Mouse (Mus musculus): ENCODE results near the gene Soga1. TPM values are rescaled to one million over a fixed set of nuclear protein-coding genes. Genes with fewer than 3 reads are reported as not detected.
A peak's percentile ranks its signal among the peaks of the same experiment; 100 is the strongest.

Gene Soga1
- polyA plus RNA-seq, 1 experiment from 2014 or later: 4.9 TPM

DNA sequence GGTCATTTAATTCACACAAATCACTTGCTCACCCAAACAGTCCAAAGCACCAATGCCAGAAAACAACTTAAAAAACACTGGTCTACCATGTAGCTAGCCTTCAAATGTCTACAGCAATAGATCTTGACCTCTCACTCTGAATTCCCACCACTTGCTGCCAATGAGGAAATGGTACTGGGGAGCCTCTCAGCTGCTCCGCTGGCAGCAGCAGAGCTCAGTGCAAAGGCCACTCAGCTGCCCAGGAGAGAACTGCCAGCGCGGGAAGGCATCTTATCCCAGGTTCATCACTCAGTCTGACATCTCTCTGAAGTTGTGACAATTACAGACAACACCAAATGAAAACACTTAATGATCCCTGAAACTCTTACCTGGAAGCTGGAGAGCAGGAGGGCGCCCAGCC lies 76.7 kb downstream of the Soga1 start:
- no peak for ATAC-seq (ENCODE audit: low FRiP score)
- H3K36me3 ChIP-seq: no peaks in the 10 kb centered on the region

GRCm38 (mm10) chr2:156998263-156998662 lies 80.8 kb downstream of the Soga1 start:
- Histone ChIP-seq H3K27me3 (replicated peaks) (no peaks in the 10 kb centered on the region), H3K4me2 (no peak overlapping the region), H3K9ac (replicated peaks) (no peak overlapping the region), H3K4me3 (replicated peaks) (no peak overlapping the region), H3K36me3 (0 out of 2 replicates have a peak, but pooled peaks cover 2% of the 10 kb centered on the region), H3K4me1 (no peaks in the 10 kb centered on the region), H3K9me3 (replicated peaks) (no peaks in the 10 kb centered on the region), H3K27ac (replicated peaks) (no peak overlapping the region)
- 90% methylated on average over 5 of the region's 5 CpGs for WGBS
- ATAC-seq (ENCODE audit: low FRiP score): no peak

More for the DNA sequence above, 76.7 kb downstream of the Soga1 start:
- Histone ChIP-seq H3K9ac (replicated peaks) (no peak overlapping the region), H3K4me2 (no peak overlapping the region), H3K4me3 (replicated peaks) (no peak overlapping the region), H3K9me3 (replicated peaks) (no peaks in the 10 kb centered on the region), H3K27me3 (replicated peaks) (no peaks in the 10 kb centered on the region), H3K27ac (replicated peaks) (no peak overlapping the region), H3K4me1 (peaks cover 11% of the 10 kb centered on the region)
- 92% methylated on average over 4 of the region's 4 CpGs for WGBS

GRCm38 (mm10) chr2:156996576-156996975 lies 82.5 kb downstream of the Soga1 start:
- ATAC-seq (ENCODE audit: low FRiP score): no peak
- no peaks in the 10 kb centered on the region for H3K9me3 ChIP-seq (replicated peaks)
- H3K4me1 ChIP-seq: 0 out of 2 replicates have a peak, but pooled peaks cover 2% of the 10 kb centered on the region
- no peaks in the 10 kb centered on the region for H3K27me3 ChIP-seq (replicated peaks)
- no peak overlapping the region for H3K4me3 ChIP-seq (replicated peaks)
- 0 out of 2 replicates have a peak, but pooled peaks cover 2% of the 10 kb centered on the region for H3K36me3 ChIP-seq
- no peak overlapping the region for H3K27ac ChIP-seq (replicated peaks)
- no peak overlapping the region for H3K4me2 ChIP-seq
- no peak overlapping the region for H3K9ac ChIP-seq (replicated peaks)
- WGBS: 65% methylated on average over 6 of the region's 6 CpGs

- WGBS: under 1% methylated on average over 65 of the region's 66 CpGs
- peak; percentile 95 for ATAC-seq (ENCODE audit: low FRiP score)
- peak within 1 kb of the TSS; percentile 84 for H3K27ac ChIP-seq (replicated peaks)
Observed at GRCm38 (mm10) chr2:156991470-156992319, 87.4 kb downstream of the Soga1 start, which contains the start of gene Ndrg3. Gene Ndrg3 (minus strand): TSS chr2:156992056.

GRCm38 (mm10) chr2:156990727-156991431 lies 88.2 kb downstream of the Soga1 start:
- peak overlapping the region; percentile 84 for H3K27ac ChIP-seq (replicated peaks)
- H3K9me3 ChIP-seq (replicated peaks): no peaks in the 10 kb centered on the region
- WGBS: 3% methylated on average over 16 of the region's 16 CpGs
- peak overlapping the region; percentile 84 for H3K9ac ChIP-seq (replicated peaks)
- 0 out of 2 replicates have a peak, but pooled peaks cover 2% of the 10 kb centered on the region for H3K36me3 ChIP-seq
- H3K4me3 ChIP-seq (replicated peaks): peak overlapping the region; percentile 70
- H3K4me1 ChIP-seq: peaks cover 15% of the 10 kb centered on the region
- H3K27me3 ChIP-seq (replicated peaks): no peaks in the 10 kb centered on the region
- ATAC-seq (ENCODE audit: low FRiP score): no peak
- peak overlapping the region; percentile 86 for H3K4me2 ChIP-seq

More at GRCm38 (mm10) chr2:156991470-156992319, 87.4 kb downstream of the Soga1 start, which contains the start of gene Ndrg3:
- peak within 1 kb of the TSS; percentile 70 for H3K4me3 ChIP-seq (replicated peaks)
- H3K4me1 ChIP-seq: peaks cover 15% of the 10 kb centered on the region
- 0 out of 2 replicates have a peak, but pooled peaks cover 2% of the 10 kb centered on the region for H3K36me3 ChIP-seq
- H3K9me3 ChIP-seq (replicated peaks): no peaks in the 10 kb centered on the region
- H3K4me2 ChIP-seq: peak within 1 kb of the TSS; percentile 86
- no peaks in the 10 kb centered on the region for H3K27me3 ChIP-seq (replicated peaks)
- peak within 1 kb of the TSS; percentile 84 for H3K9ac ChIP-seq (replicated peaks)

DNA sequence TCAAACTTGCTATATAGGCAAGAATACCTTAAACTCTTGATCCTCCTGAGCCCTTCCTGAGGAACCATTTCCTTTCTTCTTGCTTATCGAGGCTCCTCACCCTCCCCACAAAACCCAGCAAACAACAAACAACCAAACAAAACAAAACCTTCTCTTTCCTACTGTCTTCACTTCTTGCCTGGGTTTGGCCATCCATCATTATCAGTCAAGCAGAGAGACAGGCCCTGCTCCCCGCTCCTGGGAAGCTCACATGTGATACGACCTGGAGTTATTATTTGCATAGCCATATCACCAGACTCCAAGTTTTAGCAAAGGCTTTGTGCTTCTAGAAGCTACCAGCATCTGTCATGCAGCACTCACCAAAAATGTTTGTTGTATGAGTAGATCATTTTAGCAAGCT lies 91.7 kb downstream of the Soga1 start:
- Histone ChIP-seq H3K27me3 (replicated peaks) (no peaks in the 10 kb centered on the region), H3K36me3 (no peaks in the 10 kb centered on the region), H3K9ac (replicated peaks) (no peak overlapping the region), H3K27ac (replicated peaks) (no peak overlapping the region), H3K4me1 (peaks cover 22% of the 10 kb centered on the region), H3K4me3 (replicated peaks) (no peak overlapping the region), H3K9me3 (replicated peaks) (no peaks in the 10 kb centered on the region), H3K4me2 (no peak overlapping the region)
- no peak for ATAC-seq (ENCODE audit: low FRiP score)
- WGBS: 71% methylated on average over 3 of the region's 3 CpGs

DNA sequence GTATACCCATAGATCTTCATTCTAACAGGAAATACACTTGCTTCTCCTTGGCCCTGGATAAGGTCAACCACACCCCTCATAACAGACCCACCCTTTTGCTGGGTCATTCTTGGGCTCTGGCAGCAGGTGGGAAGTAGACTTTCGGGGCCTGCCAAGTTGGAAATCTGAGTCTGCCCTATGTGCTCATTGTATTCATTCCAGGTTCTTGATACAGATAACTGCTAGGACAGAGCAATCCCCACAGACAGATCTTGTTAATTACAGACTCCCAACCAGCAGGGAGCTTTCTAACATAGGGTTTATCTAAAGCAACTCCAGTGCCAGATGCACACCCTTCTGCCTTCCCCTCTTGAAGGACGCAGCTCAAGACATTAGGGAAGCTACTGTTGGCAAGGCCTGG lies 96.2 kb downstream of the Soga1 start:
- WGBS: 76% methylated on average over 2 of the region's 2 CpGs
- Histone ChIP-seq H3K4me1 (peaks cover 7% of the 10 kb centered on the region), H3K27ac (replicated peaks) (peak overlapping the region; percentile 37; the same call in 1 of the 2 replicates), H3K4me3 (replicated peaks) (no peak overlapping the region), H3K4me2 (no peak overlapping the region), H3K9ac (replicated peaks) (no peak overlapping the region), H3K36me3 (no peaks in the 10 kb centered on the region), H3K9me3 (replicated peaks) (no peaks in the 10 kb centered on the region), H3K27me3 (replicated peaks) (no peaks in the 10 kb centered on the region)
- no peak for ATAC-seq (ENCODE audit: low FRiP score)

- no peak overlapping the region for H3K4me2 ChIP-seq
- no peaks in the 10 kb centered on the region for H3K27me3 ChIP-seq (replicated peaks)
- no peaks in the 10 kb centered on the region for H3K9me3 ChIP-seq (replicated peaks)
- no peak overlapping the region for H3K27ac ChIP-seq (replicated peaks)
- ATAC-seq (ENCODE audit: low FRiP score): no peak
- peaks cover 11% of the 10 kb centered on the region for H3K4me1 ChIP-seq
- H3K4me3 ChIP-seq (replicated peaks): no peak overlapping the region
- H3K36me3 ChIP-seq: no peaks in the 10 kb centered on the region
- no peak overlapping the region for H3K9ac ChIP-seq (replicated peaks)
- 87% methylated on average over 4 of the region's 4 CpGs for WGBS
Observed at GRCm38 (mm10) chr2:156981291-156981690, 97.8 kb downstream of the Soga1 start.

DNA sequence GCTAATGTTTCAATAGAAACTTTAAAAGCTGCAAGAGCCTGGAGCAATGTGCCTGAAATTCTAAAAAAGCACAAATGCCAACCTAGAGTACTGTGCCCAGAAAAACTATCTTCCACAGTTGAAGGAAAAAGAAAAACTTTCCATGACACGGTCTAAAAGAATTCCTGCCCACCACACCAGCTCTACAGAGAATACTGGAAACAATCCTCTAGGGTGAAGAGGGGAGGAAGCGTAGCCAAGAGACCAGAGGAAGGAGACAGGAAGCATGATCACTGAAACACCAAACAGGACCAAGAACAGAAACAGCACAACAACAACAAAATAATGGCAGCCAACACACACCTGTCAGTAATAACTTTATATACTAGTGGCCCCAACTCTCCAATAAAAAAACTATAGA lies 99.0 kb downstream of the Soga1 start:
- WGBS: 88% methylated on average over 2 of the region's 2 CpGs
- no peaks in the 10 kb centered on the region for H3K9me3 ChIP-seq (replicated peaks)
- no peak overlapping the region for H3K4me2 ChIP-seq
- H3K9ac ChIP-seq (replicated peaks): no peak overlapping the region
- H3K36me3 ChIP-seq: no peaks in the 10 kb centered on the region
- no peak for ATAC-seq (ENCODE audit: low FRiP score)
- no peak overlapping the region for H3K4me3 ChIP-seq (replicated peaks)
- peaks cover 11% of the 10 kb centered on the region for H3K4me1 ChIP-seq
- H3K27ac ChIP-seq (replicated peaks): no peak overlapping the region
- no peaks in the 10 kb centered on the region for H3K27me3 ChIP-seq (replicated peaks)

DNA sequence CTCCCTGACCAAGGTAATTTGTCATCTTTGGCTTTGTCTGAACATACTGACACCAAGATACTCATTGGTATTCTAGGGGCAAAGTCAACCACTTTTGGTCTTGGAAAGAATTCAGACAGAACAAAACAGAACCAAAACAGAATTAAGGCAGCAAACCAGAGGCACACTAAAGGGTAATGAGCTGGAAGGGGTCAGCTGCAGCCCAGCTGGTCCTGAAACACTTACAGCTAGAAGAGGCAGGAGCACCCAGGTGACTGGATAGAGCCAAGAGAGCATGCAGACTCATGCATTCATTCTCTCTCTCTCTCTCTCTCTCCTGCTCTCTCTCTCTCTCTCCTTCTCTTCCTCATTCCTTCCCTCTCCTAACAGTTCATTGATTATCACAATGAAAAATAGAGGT lies 102.3 kb downstream of the Soga1 start:
- no peaks in the 10 kb centered on the region for H3K27me3 ChIP-seq (replicated peaks)
- H3K36me3 ChIP-seq: no peaks in the 10 kb centered on the region
- H3K9me3 ChIP-seq (replicated peaks): no peaks in the 10 kb centered on the region
- no peak overlapping the region for H3K9ac ChIP-seq (replicated peaks)
- H3K4me1 ChIP-seq: peaks cover 4% of the 10 kb centered on the region; the same call in 1 of the 2 replicates
- H3K4me3 ChIP-seq (replicated peaks): no peak overlapping the region
- ATAC-seq (ENCODE audit: low FRiP score): no peak
- H3K27ac ChIP-seq (replicated peaks): peak overlapping the region; percentile 3; the same call in 1 of the 2 replicates
- no peak overlapping the region for H3K4me2 ChIP-seq

DNA sequence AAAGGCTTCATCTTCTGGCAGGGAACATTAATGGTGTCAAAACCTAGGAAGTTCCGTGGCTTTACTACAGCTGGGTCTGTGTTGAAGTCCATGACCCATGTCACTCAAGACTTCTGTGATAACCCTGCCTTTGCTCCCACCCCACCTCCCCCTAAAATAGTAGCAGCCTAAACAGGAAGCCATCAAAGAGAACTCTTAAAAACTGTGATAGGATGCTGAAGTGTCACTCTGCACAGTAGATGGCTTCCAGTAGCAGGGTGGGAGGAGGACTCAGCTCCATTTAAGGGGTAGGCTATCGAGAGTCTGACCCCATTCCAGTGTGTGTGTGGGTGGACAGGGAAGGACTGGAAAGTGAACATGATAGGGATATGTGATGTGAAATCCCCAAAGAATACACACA lies 104.1 kb downstream of the Soga1 start:
- no peak for ATAC-seq (ENCODE audit: low FRiP score)
- 89% methylated on average over 2 of the region's 2 CpGs for WGBS
- H3K4me2 ChIP-seq: no peak overlapping the region
- H3K9me3 ChIP-seq (replicated peaks): no peaks in the 10 kb centered on the region
- H3K36me3 ChIP-seq: no peaks in the 10 kb centered on the region; the same call in 1 of the 2 replicates
- H3K27me3 ChIP-seq (replicated peaks): no peaks in the 10 kb centered on the region
- H3K4me1 ChIP-seq: peaks cover 4% of the 10 kb centered on the region; the same call in 1 of the 2 replicates
- no peak overlapping the region for H3K27ac ChIP-seq (replicated peaks)
- no peak overlapping the region for H3K9ac ChIP-seq (replicated peaks)
- H3K4me3 ChIP-seq (replicated peaks): no peak overlapping the region
